Mouse (Mus musculus): Measurements from ENCODE around the gene Dmxl2. TPM values are rescaled to one million over a fixed set of nuclear protein-coding genes. Genes with fewer than 3 reads are reported as not detected.

The Dmxl2 gene
- polyA plus RNA-seq, 1 experiment from 2014 or later = 6.4 TPM

DNA sequence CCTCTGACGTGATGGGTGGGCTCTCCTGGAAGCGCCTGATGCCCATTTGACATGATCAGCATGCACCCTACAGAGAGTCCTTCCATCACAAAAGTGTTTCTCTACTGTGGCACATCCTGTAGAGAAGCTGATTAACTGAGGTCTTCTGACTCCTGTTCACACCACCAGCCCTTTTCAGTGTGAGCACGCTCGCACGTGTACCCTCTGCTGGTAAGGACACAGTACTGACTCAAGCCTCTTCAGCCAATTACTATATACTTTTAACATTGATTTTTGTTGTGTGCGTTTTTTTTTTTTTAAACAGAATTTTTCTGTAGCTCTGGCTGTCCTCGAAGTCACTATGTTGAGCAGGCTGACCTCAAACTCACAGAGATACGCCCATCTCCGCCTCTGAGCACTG is 185.1 kb downstream of the Dmxl2 start:
- WGBS = 74% methylated on average over 9 of the region's 9 CpGs
- Histone ChIP-seq H3K4me1 (no peaks in the 10 kb centered on the region), H3K4me3 (replicated peaks) (no peak overlapping the region), H3K27me3 (no peaks in the 10 kb centered on the region), H3K4me2 (replicated peaks) (no peak overlapping the region), H3K27ac (replicated peaks) (no peak overlapping the region), H3K9ac (no peak overlapping the region), H3K9me3 (replicated peaks) (no peaks in the 10 kb centered on the region), H3K36me3 (no peaks in the 10 kb centered on the region)
- ATAC-seq (ENCODE audit: insufficient number of reproducible peaks, low FRiP score, low TSS enrichment, low read depth) = no peak

Other genes starting within 250 kb of the Dmxl2 start
- 0.16 TPM in 1 of 2 replicates, not detected in the other for gene Cyp19a1, start 233.5 kb downstream of the Dmxl2 start, polyA plus RNA-seq (2015; fragmentation: Nextera tagmentation; extraction: Ambion mirVana)
- 1.2 and 1.3 TPM in 2 replicates for gene Gldn, start 215.1 kb downstream of the Dmxl2 start, polyA plus RNA-seq (2015; fragmentation: Nextera tagmentation; extraction: Ambion mirVana)
- 0.12 TPM in 1 of 2 replicates, not detected in the other for gene Sh2d7, start 37.4 kb upstream of the Dmxl2 start, polyA plus RNA-seq (2015; fragmentation: Nextera tagmentation; extraction: Ambion mirVana)
- 25.2 and 25.7 TPM in 2 replicates for gene Cib2, start 58.6 kb upstream of the Dmxl2 start, polyA plus RNA-seq (2015; fragmentation: Nextera tagmentation; extraction: Ambion mirVana)
- gene Idh3a, start 84.7 kb upstream of the Dmxl2 start, polyA plus RNA-seq (2015; fragmentation: Nextera tagmentation; extraction: Ambion mirVana) = 104 TPM in 2 replicates
- 9.0 and 11.6 TPM in 2 replicates for gene Acsbg1, start 160.2 kb upstream of the Dmxl2 start, polyA plus RNA-seq (2015; fragmentation: Nextera tagmentation; extraction: Ambion mirVana)
- 13.5 and 15.6 TPM in 2 replicates for gene Dnaja4, start 197.2 kb upstream of the Dmxl2 start, polyA plus RNA-seq (2015; fragmentation: Nextera tagmentation; extraction: Ambion mirVana)
- 142 and 143 TPM in 2 replicates for gene Wdr61, start 232.9 kb upstream of the Dmxl2 start, polyA plus RNA-seq (2015; fragmentation: Nextera tagmentation; extraction: Ambion mirVana)

Measured in embryonic facial prominence, embryonic 15.5 days (tissue).